In genomic region chr2:30725601-30726489, GRCm38 (mm10) we compare ENCODE assay signal across 8 mouse cellular contexts.
DNase-seq lines count a peak whose midpoint lies in the region; ATAC-seq lines count a peak whose summit lies in the region.

No protein-coding gene starts in this region.

- H3K9ac ChIP-seq in heart, embryonic 13.5 days: peak overlapping the region; percentile 78
- peak overlapping the region; percentile 30; the same call in 1 of the 2 replicates for H3K9ac ChIP-seq in midbrain, embryonic 15.5 days

- H3K27me3 ChIP-seq in heart, embryonic 13.5 days (replicated peaks): no peaks in the 10 kb centered on the region
- H3K27me3 ChIP-seq in limb, embryonic 10.5 days (ENCODE audit: low read depth, poor library complexity, severe bottlenecking): no peaks in the 10 kb centered on the region
- no peaks in the 10 kb centered on the region for H3K27me3 ChIP-seq in midbrain, embryonic 15.5 days (replicated peaks)

- H3K4me1 ChIP-seq in heart, embryonic 13.5 days: peaks cover 48% of the 10 kb centered on the region
- H3K4me1 ChIP-seq in limb, embryonic 10.5 days: peaks cover 55% of the 10 kb centered on the region
- H3K4me1 ChIP-seq in midbrain, embryonic 15.5 days: peaks cover 56% of the 10 kb centered on the region

- WGBS in heart, embryonic 13.5 days: 15% methylated on average over 38 of the region's 38 CpGs
- 10% methylated on average over 38 of the region's 38 CpGs for WGBS in limb, embryonic 10.5 days
- 12% methylated on average over 38 of the region's 38 CpGs for WGBS in midbrain, embryonic 15.5 days

- H3K9me3 ChIP-seq in heart, embryonic 13.5 days: no peaks in the 10 kb centered on the region
- H3K9me3 ChIP-seq in limb, embryonic 10.5 days (replicated peaks): no peaks in the 10 kb centered on the region
- H3K9me3 ChIP-seq in midbrain, embryonic 15.5 days: no peaks in the 10 kb centered on the region

- no peaks in the 10 kb centered on the region for H3K36me3 ChIP-seq in heart, embryonic 13.5 days
- H3K36me3 ChIP-seq in limb, embryonic 10.5 days: no peaks in the 10 kb centered on the region
- H3K36me3 ChIP-seq in midbrain, embryonic 15.5 days (replicated peaks): no peaks in the 10 kb centered on the region

- peak overlapping the region; percentile 16; the same call in 1 of the 2 replicates for H3K27ac ChIP-seq in heart, embryonic 13.5 days (replicated peaks)
- peak overlapping the region; percentile 94 for H3K27ac ChIP-seq in limb, embryonic 10.5 days
- H3K27ac ChIP-seq in midbrain, embryonic 15.5 days: peak overlapping the region; percentile 99

- H3K4me3 ChIP-seq in heart, embryonic 13.5 days: peak overlapping the region; percentile 36
- peak overlapping the region; percentile 44 for H3K4me3 ChIP-seq in limb, embryonic 10.5 days
- H3K4me3 ChIP-seq in midbrain, embryonic 15.5 days: no peak overlapping the region

- ATAC-seq in heart, embryonic 13.5 days (ENCODE audit: extremely low read depth, insufficient number of reproducible peaks, low FRiP score, low TSS enrichment): no peak
- ATAC-seq in midbrain, embryonic 15.5 days (replicated peaks): peak; percentile 28; the same call in 1 of the 2 replicates

- H3K4me2 ChIP-seq in heart, embryonic 13.5 days: peak overlapping the region; percentile 65
- H3K4me2 ChIP-seq in midbrain, embryonic 15.5 days: peak overlapping the region; percentile 40

- DNase-seq in adrenal gland, adult 2 months: peak; percentile 49
- DNase-seq in adrenal gland, adult 8-10 months: no peak
- DNase-seq in right cerebral cortex, postnatal 14 days: peak; percentile 62
- no peak for DNase-seq in right cerebral cortex, postnatal 25 days
- peak; percentile 81 for DNase-seq in limb, embryonic 10.5 days (ENCODE audit: low spot score)
- DNase-seq in spleen, adult 18-20 months: no peak

Comparison
In these comparisons a context has a peak if more than half of its experiments do, and no peak if none do; other contexts are left out.
1. DNase-seq: peak in adrenal gland, adult 2 months (single experiment), right cerebral cortex, postnatal 14 days (single experiment) and limb, embryonic 10.5 days (single experiment); none in adrenal gland, adult 8-10 months (single experiment), right cerebral cortex, postnatal 25 days (single experiment) and spleen, adult 18-20 months (0 of 2).
2. H3K27ac ChIP-seq: peak in every context shown above with its lines; median percentile 99 in midbrain, embryonic 15.5 days; 94 in limb, embryonic 10.5 days; 16 in heart, embryonic 13.5 days.